Mouse (Mus musculus): ENCODE measurements at regions not wholly inside any gene's neighbourhood (a gene's known extent, or its start where the extent isn't known, plus 50 kb on each side); places are given as distances from the start of the nearest gene placed in this dataset.
A peak's percentile ranks its signal among the peaks of the same experiment; 100 is the strongest.

DNA sequence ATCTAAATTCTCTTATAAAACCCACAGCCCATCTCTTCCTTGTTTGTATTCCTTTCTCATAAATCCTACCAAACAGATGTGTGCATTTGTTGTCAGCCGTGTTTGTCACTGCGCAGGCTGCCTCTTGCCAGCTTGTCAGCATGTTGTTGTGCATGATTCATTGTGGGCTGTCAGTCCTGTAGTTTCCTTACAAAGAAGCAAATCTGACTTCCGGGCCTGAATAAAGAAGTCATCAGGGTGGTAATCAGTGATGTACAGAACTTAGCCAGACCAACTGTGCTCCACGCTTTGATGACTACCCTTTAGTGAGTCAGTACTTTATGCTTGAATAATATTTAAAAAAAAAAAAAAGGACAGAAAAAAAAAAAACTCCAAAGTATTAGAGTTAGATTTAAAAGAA is 608.9 kb upstream of the Rorb start:
- no peak for TF ChIP-seq CTCF (IDR thresholded peaks at IDR 0.05)
- Histone ChIP-seq H3K4me3 (no peak overlapping the region), H3K27ac (no peak overlapping the region)
- peak in 1 of 2 experiments; percentile 7 for DNase-seq (ENCODE audit: extremely low spot score in 1 of 2, low spot score in 2 of 2)
- intact Hi-C loops (cut with DNase I) = no loop called here

Data from left cerebral cortex, adult 2 months (tissue).